In the genomic region with DNA sequence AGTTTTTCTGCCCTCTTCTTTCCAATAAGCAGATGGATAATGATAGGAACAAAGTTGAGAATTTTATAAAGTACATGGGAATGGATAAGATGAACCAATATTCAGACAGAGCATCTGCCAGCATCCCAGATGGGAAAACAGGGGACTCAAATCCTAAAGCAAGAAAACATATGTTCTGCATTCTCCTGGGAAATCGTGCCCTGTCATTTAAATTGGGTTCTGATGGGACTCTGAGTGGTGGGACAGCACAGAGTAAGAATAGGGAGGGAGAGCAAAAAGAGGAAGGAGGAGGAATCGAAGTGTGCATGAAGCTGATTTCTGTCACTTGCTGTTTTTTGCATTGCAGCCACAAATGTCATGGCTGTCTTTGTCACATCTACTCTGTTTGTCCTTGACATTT, we compare ENCODE assay signal across 21 mouse cellular contexts.
A peak's percentile ranks its signal among the peaks of the same experiment; 100 is the strongest.
DNase-seq lines count a peak whose midpoint lies in the region; TF ChIP-seq lines count a peak whose summit lies in the region.
"Had no signal": no experiment of that assay in that cellular context is flagged by ENCODE, and none has a peak within 500 bp of the region (broad histone marks: within the 10 kb centered on the region; RNA-seq: fewer than 3 reads in every experiment).

No protein-coding gene starts in this region.

- no peak overlapping the region for H3K27ac ChIP-seq in cerebellum, adult 2 months (ENCODE audit: insufficient read depth, low read length)
- H3K27ac ChIP-seq: heart, embryonic 13.5 days; hindbrain, embryonic 14.5 days; intestine, embryonic 15.5 days; limb, embryonic 13.5 days; liver, embryonic 14.5 days; neural tube, embryonic 13.5 days had no signal

- no peak for TF ChIP-seq POLR2A in cerebellum, adult 2 months (IDR thresholded peaks at IDR 0.05; ENCODE audit: borderline replicate concordance, insufficient read depth, low read length)

- H3K27me3 ChIP-seq in cerebellum, adult 2 months (ENCODE audit: control insufficient read depth, insufficient read depth, low read length), result no peaks in the 10 kb centered on the region
- H3K27me3 ChIP-seq: heart, embryonic 13.5 days; intestine, embryonic 15.5 days; limb, embryonic 13.5 days; neural tube, embryonic 13.5 days had no signal

- no peak overlapping the region for H3K4me3 ChIP-seq in cerebellum, adult 2 months (replicated peaks; ENCODE audit: insufficient read depth, low read depth, low read length)
- H3K4me3 ChIP-seq: heart, embryonic 13.5 days; intestine, embryonic 15.5 days; limb, embryonic 13.5 days; neural tube, embryonic 13.5 days had no signal

- WGBS in cerebellum, adult 2 months, result 53% methylated on average over 2 of the region's 2 CpGs

- peak; percentile 4 for DNase-seq in adrenal gland, postnatal 10 days
- DNase-seq in adrenal gland, postnatal 14 days, result no peak
- DNase-seq in right cerebral cortex, postnatal 10 days (ENCODE audit: low spot score in 2 of 2), result peak; percentile 30 to 42
- DNase-seq in right cerebral cortex, postnatal 36 days (ENCODE audit: low spot score in 2 of 2), result no peak
- peak; percentile 53 for DNase-seq in layer of hippocampus, adult 9-11 months
- no peak for DNase-seq in Muller cell, postnatal 12 days (ENCODE audit: inconsistent ontology term)
- DNase-seq in cerebellum, adult 2 months, result no peak
- no peak for DNase-seq in liver
- DNase-seq: cerebellum, adult 8-10 months; gastrocnemius, postnatal 10 days; heart, adult 18-20 months; kidney, adult 9 months; kidney, postnatal 36 days; spleen, adult 18-20 months; thymus, postnatal 36 days had no signal

- no peak for TF ChIP-seq CTCF in cerebellum, adult 2 months (IDR thresholded peaks at IDR 0.05; ENCODE audit: borderline replicate concordance, insufficient read depth, low read depth, low read length)

- H3K4me1 ChIP-seq in cerebellum, adult 2 months (ENCODE audit: control insufficient read depth, insufficient read depth, low read length), result no peaks in the 10 kb centered on the region
- H3K4me1 ChIP-seq: heart, embryonic 13.5 days; intestine, embryonic 15.5 days; limb, embryonic 13.5 days; neural tube, embryonic 13.5 days had no signal

Comparison
In these comparisons a context has a peak if more than half of its experiments do, and no peak if none do; other contexts are left out.
1. DNase-seq: peak in adrenal gland, postnatal 10 days (single experiment), right cerebral cortex, postnatal 10 days (2 of 2) and layer of hippocampus, adult 9-11 months (single experiment); none in adrenal gland, postnatal 14 days (single experiment), right cerebral cortex, postnatal 36 days (0 of 2), Muller cell, postnatal 12 days (single experiment), cerebellum, adult 2 months (0 of 2) and liver (single experiment).